Mouse (Mus musculus): ENCODE results near the gene Emd.

The Emd gene

GRCm38 (mm10) chrX:74273422-74274322 lies 19.2 kb downstream of the Emd start:
- DNase-seq (ENCODE audit: low spot score), result peak; percentile 17

- DNase-seq (ENCODE audit: low spot score), result no peak
Observed at GRCm38 (mm10) chrX:74277916-74278315, 23.4 kb downstream of the Emd start.

- DNase-seq (ENCODE audit: low spot score), result no peak
Observed at GRCm38 (mm10) chrX:74281041-74281731, 26.7 kb downstream of the Emd start.

GRCm38 (mm10) chrX:74281732-74282394 lies 27.4 kb downstream of the Emd start, which contains the start of the genes Taz and Dnase1l1:
Gene Taz, plus strand, starts transcription at chrX:74281912.
Gene Dnase1l1, minus strand, starts transcription at chrX:74282337.
- peak; percentile 76 for DNase-seq (ENCODE audit: low spot score)

GRCm38 (mm10) chrX:74282395-74283091 lies 28.1 kb downstream of the Emd start:
- DNase-seq (ENCODE audit: low spot score), result peak; percentile 92

GRCm38 (mm10) chrX:74283092-74283437 lies 28.6 kb downstream of the Emd start:
- DNase-seq (ENCODE audit: low spot score), result no peak

GRCm38 (mm10) chrX:74293431-74293830 lies 38.9 kb downstream of the Emd start:
- no peak for DNase-seq (ENCODE audit: low spot score)

- peak; percentile 94 for DNase-seq (ENCODE audit: low spot score)
Observed at GRCm38 (mm10) chrX:74296538-74297448, 42.3 kb downstream of the Emd start, which contains the start of gene Atp6ap1. Gene Atp6ap1, plus strand, starts transcription at chrX:74297097.

GRCm38 (mm10) chrX:74298348-74298747 lies 43.9 kb downstream of the Emd start:
- DNase-seq (ENCODE audit: low spot score), result no peak

- no peak for DNase-seq (ENCODE audit: low spot score)
Observed at GRCm38 (mm10) chrX:74299721-74300120, 45.2 kb downstream of the Emd start.

- DNase-seq (ENCODE audit: low spot score), result peak; percentile 75
Observed at GRCm38 (mm10) chrX:74304867-74305700, 50.6 kb downstream of the Emd start, which contains the start of gene Gdi1. Gene Gdi1, plus strand, starts transcription at chrX:74304998.

Measured in embryo, embryonic 10 days (tissue).